Mouse (Mus musculus) layer of hippocampus, adult 8-10 months (tissue): ENCODE data around the gene Rala. TPM values are rescaled to one million over a fixed set of nuclear protein-coding genes. Genes with fewer than 3 reads are reported as not detected.
"Not testable (repeated sequence)": the region's sequence is repeated elsewhere in the genome, so short reads cannot be mapped to it uniquely, and the experiment has no call there.

Source experiments
- DNase-seq, 2 experiments: peaks; one replicate each; pipeline ENCODE4 v3.0.0; 2022; ENCODE audit warnings: low spot score in 2 of 2
- total RNA-seq, 4 experiments: library from RNA; stranded (reverse); gene quantifications; 2 replicates each; pipeline ENCODE4 v1.2.4; 2022

Rala gene
- 10 to 100 TPM; 51.1 to 59.2 (median 55.6) TPM for total RNA-seq

DNA sequence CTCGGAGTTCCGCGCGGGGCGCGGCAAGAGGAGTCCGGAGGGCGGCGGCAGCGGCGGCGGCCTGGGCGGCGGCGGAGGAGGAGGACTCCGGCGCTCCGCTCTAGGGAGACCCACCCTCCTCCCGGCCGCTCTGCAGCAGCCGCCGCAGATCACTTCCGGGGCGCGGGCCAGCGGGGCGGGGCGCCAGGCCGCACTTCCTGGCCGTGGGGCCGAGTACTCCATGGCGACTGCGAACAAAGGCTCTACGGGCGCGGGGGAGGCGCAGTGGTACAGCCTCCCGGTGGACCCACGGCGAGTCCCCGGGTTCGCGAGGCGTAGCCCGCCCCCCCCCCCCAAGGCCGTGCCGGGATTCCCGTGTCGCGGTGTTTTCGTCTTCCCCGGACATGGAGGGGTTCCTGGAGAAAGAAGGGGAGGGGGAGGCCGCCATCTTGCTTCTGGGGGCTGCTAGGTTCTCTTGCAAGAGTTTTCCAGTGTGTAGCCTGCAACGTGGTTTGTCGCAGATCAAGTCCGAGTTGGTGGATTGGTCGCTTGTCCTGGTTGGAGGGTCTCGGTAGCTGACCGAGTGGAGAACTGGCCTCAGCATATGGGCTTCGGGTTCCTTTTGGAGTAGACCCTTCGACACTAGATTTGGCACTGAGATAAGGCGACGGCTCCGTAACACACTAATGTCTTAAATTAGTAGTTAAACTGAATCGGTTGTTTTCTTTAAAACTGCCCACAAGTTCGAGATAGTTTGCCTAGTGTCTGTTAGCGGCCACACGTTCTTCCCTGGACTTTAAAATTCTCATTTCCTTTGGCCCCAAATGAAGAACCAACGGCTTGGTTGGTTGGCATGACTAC lies at the start of gene Rala:
Gene Rala (minus strand): TSS at position 162 of the 840 bp plus-strand sequence.
- DNase-seq: peak; percentile 84 to 91

DNA sequence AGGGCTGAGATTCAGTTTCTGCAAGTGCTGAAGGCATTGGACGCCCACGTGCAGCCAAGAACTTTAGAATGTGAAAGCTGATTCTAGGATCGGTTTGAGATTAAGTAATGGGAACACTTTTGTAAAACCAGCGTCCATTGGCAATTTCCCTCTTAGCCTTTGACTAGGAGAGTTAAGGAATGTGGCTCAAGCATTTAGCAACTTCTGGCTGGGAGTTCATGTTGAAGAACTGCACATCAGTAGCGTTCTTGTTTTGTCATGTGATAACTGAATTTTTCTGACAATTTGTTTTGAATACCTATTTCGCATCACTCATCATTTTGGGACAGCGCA lies 49.4 kb upstream of the Rala start:
- DNase-seq: no peak

DNA sequence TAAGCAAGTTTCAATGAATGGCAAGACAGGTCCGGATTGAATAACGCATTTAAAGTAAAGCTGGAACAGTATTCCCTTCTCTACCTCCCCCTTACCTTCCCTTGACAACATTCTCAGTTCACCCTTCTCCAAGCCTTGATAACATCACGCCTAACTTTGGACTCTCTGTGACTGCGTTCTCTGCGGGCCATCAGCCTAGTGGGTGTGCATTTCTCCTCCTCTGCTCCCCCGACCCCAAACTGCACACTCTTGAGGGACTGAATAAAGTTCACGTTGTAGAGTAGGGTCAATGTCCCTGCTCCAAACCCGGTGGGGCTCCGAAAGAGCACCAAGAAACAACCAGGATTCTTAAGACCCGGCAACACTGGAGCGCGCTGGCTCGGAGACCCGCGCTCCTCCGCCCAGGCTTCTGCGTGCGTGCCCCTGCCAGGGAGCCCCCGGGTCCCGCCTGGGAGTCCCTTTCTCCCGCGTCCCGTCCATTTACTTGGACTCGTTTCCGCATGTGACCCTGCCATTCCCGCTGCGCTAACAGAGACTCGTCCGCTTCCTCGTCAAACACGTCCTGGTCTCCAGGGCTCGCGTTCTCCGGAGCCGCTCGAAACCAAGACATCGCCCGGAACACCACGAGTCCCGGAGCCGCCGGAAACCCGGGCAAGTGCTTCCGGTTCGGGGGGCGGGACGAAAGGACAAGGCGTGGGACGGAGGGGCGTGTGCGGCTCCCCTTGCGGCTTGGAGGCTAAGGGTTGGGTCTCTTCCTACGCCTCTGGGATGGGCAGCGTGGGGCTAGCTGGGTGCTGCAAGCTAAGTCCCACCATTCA lies 48.9 kb upstream of the Rala start, which contains the start of gene Yae1d1:
Gene Yae1d1 (minus strand): TSS at position 653 of the 818 bp plus-strand sequence.
- DNase-seq: peak; percentile 75 to 86

- no peak for DNase-seq
Measured at GRCm38 (mm10) chr13:17992009-17992408, 48.0 kb upstream of the Rala start.

- peak; percentile 16 to 60 for DNase-seq
Measured at GRCm38 (mm10) chr13:17983194-17983593, 39.2 kb upstream of the Rala start.

GRCm38 (mm10) chr13:17982634-17983033 lies 38.6 kb upstream of the Rala start:
- no peak for DNase-seq

DNA sequence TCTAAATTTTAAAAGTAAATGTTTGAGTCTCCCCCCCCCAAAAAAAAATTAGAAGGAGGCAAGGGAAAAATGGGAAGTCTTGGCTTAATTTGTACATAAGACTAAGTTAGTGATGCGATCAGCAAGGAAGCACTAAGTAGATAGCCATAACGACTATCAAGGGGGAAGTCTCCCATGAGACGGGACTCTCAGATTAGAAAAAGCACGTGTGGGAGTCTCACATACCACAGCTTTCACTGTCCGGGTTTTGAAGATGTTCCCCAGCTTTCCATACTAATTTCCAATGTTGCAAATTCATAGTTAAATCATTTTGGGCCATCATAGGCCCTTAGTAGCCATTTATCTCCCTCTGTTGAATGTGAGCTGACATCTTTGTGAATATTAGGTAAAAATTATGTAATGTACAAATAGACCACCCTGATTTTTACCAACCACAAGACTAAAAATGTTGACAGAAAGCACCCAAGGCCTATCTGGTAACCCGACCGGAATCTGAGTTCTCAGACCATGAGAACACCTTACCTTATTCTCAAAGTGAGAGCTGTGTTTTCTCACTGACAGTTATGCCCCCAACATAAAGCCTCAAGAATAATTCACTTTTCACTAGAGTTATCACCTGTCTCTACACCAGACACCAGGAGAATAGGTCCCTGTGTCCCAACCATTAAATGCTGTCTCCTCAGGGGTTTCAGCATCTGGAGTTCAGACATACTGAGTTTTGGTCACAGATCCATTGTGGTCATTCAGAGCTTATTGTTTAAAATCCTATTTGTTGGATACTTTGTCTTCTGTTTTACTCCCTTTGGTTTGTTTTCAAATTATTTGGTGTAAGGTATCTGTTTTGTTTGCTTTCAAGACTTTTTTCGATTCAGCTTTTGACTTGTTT lies 33.1 kb upstream of the Rala start:
- no peak for DNase-seq

GRCm38 (mm10) chr13:17975891-17976290 lies 31.9 kb upstream of the Rala start:
- DNase-seq: no peak

GRCm38 (mm10) chr13:17975457-17975856 lies 31.4 kb upstream of the Rala start:
- no peak for DNase-seq

- DNase-seq: no peak
Measured at GRCm38 (mm10) chr13:17974734-17975133, 30.7 kb upstream of the Rala start.

DNA sequence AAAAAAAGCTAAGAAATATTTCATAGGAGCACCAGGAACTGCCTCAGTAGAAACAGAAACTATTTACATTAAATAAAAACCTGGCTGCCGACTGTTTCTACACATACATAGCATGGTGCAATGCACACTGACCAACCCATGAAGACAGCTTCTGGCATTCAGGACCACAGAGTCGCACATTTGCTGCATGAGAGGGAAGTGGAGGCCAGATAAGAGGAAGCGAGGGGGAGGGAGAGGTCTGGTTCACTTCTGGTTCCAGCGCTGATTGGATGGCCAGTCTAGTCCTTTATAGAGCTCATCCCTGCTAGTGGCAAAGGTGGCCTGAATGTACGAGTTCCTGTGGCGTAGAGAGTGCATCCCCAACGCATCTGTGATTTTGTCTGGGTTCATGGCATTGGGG lies 16.6 kb upstream of the Rala start:
- DNase-seq: no peak

GRCm38 (mm10) chr13:17954282-17954681 lies 10.2 kb upstream of the Rala start:
- no peak for DNase-seq

DNA sequence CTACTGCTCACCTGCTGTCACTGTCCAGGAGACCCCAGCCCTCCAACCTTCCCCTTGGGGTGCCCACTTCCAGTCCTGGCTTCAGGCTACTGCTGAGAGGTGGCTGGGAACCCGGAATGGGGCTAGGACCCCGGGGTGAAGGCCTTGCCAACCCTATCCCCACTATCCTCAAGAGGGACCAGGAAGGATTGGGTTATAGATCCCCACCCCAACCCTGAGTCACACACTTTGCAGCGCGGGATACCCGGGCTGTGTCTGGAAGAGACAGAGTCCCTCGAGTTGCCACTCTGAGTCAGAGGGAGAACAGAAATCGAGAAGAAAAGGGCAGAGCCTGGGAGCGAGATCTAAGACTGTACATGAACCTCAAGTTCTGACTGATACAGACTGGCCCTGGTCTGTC lies 6.5 kb upstream of the Rala start:
- not testable (repeated sequence) for DNase-seq

- no peak for DNase-seq
Measured at GRCm38 (mm10) chr13:17949555-17949954, 5.5 kb upstream of the Rala start.

GRCm38 (mm10) chr13:17943306-17944077 lies 547 bp downstream of the Rala start:
- DNase-seq: peak in 1 of 2 experiments; percentile 12

- no peak for DNase-seq
Measured at GRCm38 (mm10) chr13:17942338-17942737, 1.7 kb downstream of the Rala start.

DNA sequence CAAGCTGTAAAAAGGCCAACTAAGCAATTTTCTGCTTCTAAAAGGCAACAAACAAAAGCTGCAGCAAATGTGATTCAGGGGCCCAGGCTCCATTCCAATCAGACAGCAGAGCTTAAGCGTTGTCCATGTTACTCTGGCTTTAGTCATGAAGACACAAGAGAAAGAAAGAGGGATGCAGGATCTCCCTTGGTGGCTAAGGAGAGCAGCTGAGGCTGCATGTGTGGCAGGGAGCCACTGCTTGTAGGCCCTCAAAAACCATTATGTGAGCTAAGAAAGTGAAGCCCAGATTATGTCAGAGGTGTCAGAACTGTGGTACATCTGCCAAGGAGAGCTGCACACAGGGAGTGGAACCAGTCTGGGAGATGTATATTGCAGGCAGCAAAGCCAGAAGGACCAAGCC lies 36.7 kb downstream of the Rala start:
- DNase-seq: no peak

- DNase-seq: no peak
Measured at GRCm38 (mm10) chr13:17901474-17901873, 42.6 kb downstream of the Rala start.

DNA sequence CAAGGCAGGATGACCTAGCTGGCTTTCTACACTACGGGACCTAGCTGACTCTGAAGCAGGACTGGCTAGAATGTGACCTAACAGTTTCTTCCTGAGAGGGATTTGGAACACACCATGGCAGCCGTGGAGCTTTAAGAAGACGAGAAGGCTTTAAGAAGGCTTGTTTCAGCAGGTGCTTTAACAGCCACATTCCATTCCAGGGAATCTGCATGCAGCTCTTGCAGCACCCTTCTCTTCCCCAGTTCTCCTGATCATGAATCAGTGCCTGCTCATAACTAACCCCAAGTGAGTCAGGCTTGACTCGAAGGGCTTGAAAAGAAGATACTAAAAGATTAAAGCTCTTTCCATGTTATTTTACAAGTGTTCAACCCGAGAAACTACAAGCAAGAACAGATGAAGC lies 43.4 kb downstream of the Rala start:
- no peak for DNase-seq

- DNase-seq: no peak
Measured at GRCm38 (mm10) chr13:17897040-17897439, 47.0 kb downstream of the Rala start.

GRCm38 (mm10) chr13:17891545-17891944 lies 52.5 kb downstream of the Rala start:
- no peak for DNase-seq
